Mouse (Mus musculus): ENCODE results near the gene Tmem220. TPM values are rescaled to one million over a fixed set of nuclear protein-coding genes. Genes with fewer than 3 reads are reported as not detected.

The Tmem220 gene
- polyA plus RNA-seq, 1 experiment from 2014 or later: 0.30 TPM

GRCm38 (mm10) chr11:67081125-67081649 lies 56.2 kb downstream of the Tmem220 start:
- H3K4me1 ChIP-seq (ENCODE audit: control insufficient read depth, insufficient read depth, low read length): 0 out of 2 replicates have a peak, but pooled peaks cover 3% of the 10 kb centered on the region
- DNase-seq: peak; percentile 46
- no peak overlapping the region for H3K4me2 ChIP-seq (ENCODE audit: low read length)
- H3K9ac ChIP-seq (replicated peaks; ENCODE audit: low read length): no peak overlapping the region
- 6% methylated on average over 11 of the region's 11 CpGs for WGBS
- no peaks in the 10 kb centered on the region for H3K36me3 ChIP-seq (ENCODE audit: control insufficient read depth, insufficient read depth, low read length)
- H3K4me3 ChIP-seq (replicated peaks; ENCODE audit: low read depth, low read length): no peak overlapping the region
- peak; percentile 46; the same call in 1 of the 2 replicates for ATAC-seq (ENCODE audit: low FRiP score, low TSS enrichment)
- no peaks in the 10 kb centered on the region for H3K9me3 ChIP-seq (ENCODE audit: control insufficient read depth, low read length)
- H3K27me3 ChIP-seq (ENCODE audit: control insufficient read depth, insufficient read depth, low read length): peaks cover 10% of the 10 kb centered on the region; the same call in 1 of the 2 replicates
- H3K27ac ChIP-seq (replicated peaks; ENCODE audit: low read depth, low read length): no peak overlapping the region

GRCm38 (mm10) chr11:67082188-67082587 lies 57.2 kb downstream of the Tmem220 start:
- WGBS: 91% methylated on average over 7 of the region's 7 CpGs
- H3K4me1 ChIP-seq (ENCODE audit: control insufficient read depth, insufficient read depth, low read length): 0 out of 2 replicates have a peak, but pooled peaks cover 3% of the 10 kb centered on the region
- no peak overlapping the region for H3K4me2 ChIP-seq (ENCODE audit: low read length)
- no peak overlapping the region for H3K4me3 ChIP-seq (replicated peaks; ENCODE audit: low read depth, low read length)
- H3K9ac ChIP-seq (replicated peaks; ENCODE audit: low read length): no peak overlapping the region
- DNase-seq (no peak), ATAC-seq (ENCODE audit: low FRiP score, low TSS enrichment) (no peak)
- H3K9me3 ChIP-seq (ENCODE audit: control insufficient read depth, low read length): no peaks in the 10 kb centered on the region
- no peaks in the 10 kb centered on the region for H3K36me3 ChIP-seq (ENCODE audit: control insufficient read depth, insufficient read depth, low read length)
- peaks cover 10% of the 10 kb centered on the region; the same call in 1 of the 2 replicates for H3K27me3 ChIP-seq (ENCODE audit: control insufficient read depth, insufficient read depth, low read length)
- H3K27ac ChIP-seq (replicated peaks; ENCODE audit: low read depth, low read length): no peak overlapping the region

DNA sequence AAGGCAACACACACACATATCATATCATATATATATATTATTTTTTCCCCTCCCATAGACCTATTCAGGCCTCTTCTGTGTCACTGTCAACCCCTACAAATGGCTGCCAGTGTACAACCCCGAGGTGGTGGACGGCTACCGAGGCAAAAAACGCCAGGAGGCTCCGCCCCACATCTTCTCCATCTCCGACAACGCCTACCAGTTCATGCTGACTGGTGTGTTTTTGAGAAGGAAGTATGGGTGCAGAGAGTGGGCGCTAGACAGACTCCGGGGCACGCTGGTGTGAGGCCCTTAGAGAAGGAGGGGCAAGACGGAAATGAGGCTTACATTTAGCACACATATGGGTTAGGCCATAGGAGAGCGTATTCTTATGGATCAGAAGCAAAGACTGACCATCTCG lies 57.8 kb downstream of the Tmem220 start:
- Histone ChIP-seq H3K27me3 (ENCODE audit: control insufficient read depth, insufficient read depth, low read length) (peaks cover 10% of the 10 kb centered on the region; the same call in 1 of the 2 replicates), H3K4me3 (replicated peaks; ENCODE audit: low read depth, low read length) (no peak overlapping the region), H3K9me3 (ENCODE audit: control insufficient read depth, low read length) (no peaks in the 10 kb centered on the region), H3K9ac (replicated peaks; ENCODE audit: low read length) (no peak overlapping the region), H3K27ac (replicated peaks; ENCODE audit: low read depth, low read length) (no peak overlapping the region), H3K36me3 (ENCODE audit: control insufficient read depth, insufficient read depth, low read length) (no peaks in the 10 kb centered on the region), H3K4me1 (ENCODE audit: control insufficient read depth, insufficient read depth, low read length) (0 out of 2 replicates have a peak, but pooled peaks cover 3% of the 10 kb centered on the region), H3K4me2 (ENCODE audit: low read length) (no peak overlapping the region)
- 84% methylated on average over 13 of the region's 13 CpGs for WGBS
- ATAC-seq (ENCODE audit: low FRiP score, low TSS enrichment) (no peak), DNase-seq (no peak)

DNA sequence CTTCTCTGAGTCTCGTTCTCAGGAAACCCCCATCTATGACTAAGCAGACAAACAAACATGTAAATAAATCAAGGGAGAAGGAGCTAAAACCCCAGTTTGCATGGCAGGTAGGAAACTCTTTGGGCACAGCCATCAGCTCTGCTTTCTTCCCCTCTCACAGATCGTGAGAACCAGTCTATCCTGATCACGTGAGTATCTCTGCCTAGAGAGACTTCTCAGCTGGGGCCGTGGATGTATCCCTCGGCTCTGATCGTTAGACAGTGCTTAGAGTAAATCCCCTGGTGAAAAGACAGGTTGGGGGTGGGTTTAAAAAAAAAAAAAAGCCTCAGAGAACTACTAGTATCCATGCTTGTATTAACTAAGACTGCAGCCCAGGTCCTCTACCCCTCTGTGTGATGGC lies 58.3 kb downstream of the Tmem220 start:
- no peak for ATAC-seq (ENCODE audit: low FRiP score, low TSS enrichment)
- 70% methylated on average over 6 of the region's 6 CpGs for WGBS
- 0 out of 2 replicates have a peak, but pooled peaks cover 3% of the 10 kb centered on the region for H3K4me1 ChIP-seq (ENCODE audit: control insufficient read depth, insufficient read depth, low read length)

GRCm38 (mm10) chr11:67083712-67084340 lies 58.9 kb downstream of the Tmem220 start:
- no peak for DNase-seq
- Histone ChIP-seq H3K9me3 (ENCODE audit: control insufficient read depth, low read length) (no peaks in the 10 kb centered on the region), H3K4me2 (ENCODE audit: low read length) (no peak overlapping the region), H3K36me3 (ENCODE audit: control insufficient read depth, insufficient read depth, low read length) (no peaks in the 10 kb centered on the region), H3K27me3 (ENCODE audit: control insufficient read depth, insufficient read depth, low read length) (peaks cover 10% of the 10 kb centered on the region; the same call in 1 of the 2 replicates), H3K27ac (replicated peaks; ENCODE audit: low read depth, low read length) (no peak overlapping the region), H3K9ac (replicated peaks; ENCODE audit: low read length) (no peak overlapping the region), H3K4me1 (ENCODE audit: control insufficient read depth, insufficient read depth, low read length) (0 out of 2 replicates have a peak, but pooled peaks cover 3% of the 10 kb centered on the region), H3K4me3 (replicated peaks; ENCODE audit: low read depth, low read length) (no peak overlapping the region)
- WGBS: 42% methylated on average over 32 of the region's 32 CpGs
- no peak for ATAC-seq (ENCODE audit: low FRiP score, low TSS enrichment)

More for the DNA sequence above, 58.3 kb downstream of the Tmem220 start:
- no peak overlapping the region for H3K27ac ChIP-seq (replicated peaks; ENCODE audit: low read depth, low read length)
- no peaks in the 10 kb centered on the region for H3K9me3 ChIP-seq (ENCODE audit: control insufficient read depth, low read length)
- peaks cover 10% of the 10 kb centered on the region; the same call in 1 of the 2 replicates for H3K27me3 ChIP-seq (ENCODE audit: control insufficient read depth, insufficient read depth, low read length)
- DNase-seq: no peak
- H3K9ac ChIP-seq (replicated peaks; ENCODE audit: low read length): no peak overlapping the region
- H3K4me3 ChIP-seq (replicated peaks; ENCODE audit: low read depth, low read length): no peak overlapping the region
- no peak overlapping the region for H3K4me2 ChIP-seq (ENCODE audit: low read length)
- no peaks in the 10 kb centered on the region for H3K36me3 ChIP-seq (ENCODE audit: control insufficient read depth, insufficient read depth, low read length)

Other genes starting within 250 kb of the Tmem220 start
- gene Pirt, start 113.2 kb upstream of the Tmem220 start, polyA plus RNA-seq (2014; fragmentation: Nextera tagmentation; extraction: Ambion mirVana): 0.80 and 0.89 TPM in 2 replicates
- not detected in 2 replicates for gene Tmem238l, start 68.5 kb upstream of the Tmem220 start, polyA plus RNA-seq (2014; fragmentation: Nextera tagmentation; extraction: Ambion mirVana)
- gene Adprm, start 27.4 kb downstream of the Tmem220 start, polyA plus RNA-seq (2014; fragmentation: Nextera tagmentation; extraction: Ambion mirVana): 29.3 and 36.6 TPM in 2 replicates
- gene Sco1, start 27.5 kb downstream of the Tmem220 start, polyA plus RNA-seq (2014; fragmentation: Nextera tagmentation; extraction: Ambion mirVana): 11.3 and 13.1 TPM in 2 replicates
- gene Myh3, start 53.1 kb downstream of the Tmem220 start, polyA plus RNA-seq (2014; fragmentation: Nextera tagmentation; extraction: Ambion mirVana): 0.12 and 0.18 TPM in 2 replicates
- 0.04 and 0.16 TPM in 2 replicates for gene Myh2, start 145.9 kb downstream of the Tmem220 start, polyA plus RNA-seq (2014; fragmentation: Nextera tagmentation; extraction: Ambion mirVana)
- gene Myh1, start 174.9 kb downstream of the Tmem220 start, polyA plus RNA-seq (2014; fragmentation: Nextera tagmentation; extraction: Ambion mirVana): 0.08 and 0.14 TPM in 2 replicates
- gene Myh4, start 212.9 kb downstream of the Tmem220 start, polyA plus RNA-seq (2014; fragmentation: Nextera tagmentation; extraction: Ambion mirVana): 0.05 and 0.08 TPM in 2 replicates